Mouse (Mus musculus): Measurements from ENCODE around the gene Hoxc5. TPM values are rescaled to one million over a fixed set of nuclear protein-coding genes. Genes with fewer than 3 reads are reported as not detected.

Gene Hoxc5
- total RNA-seq, 2 experiments from 2014 or later: not detected

DNA sequence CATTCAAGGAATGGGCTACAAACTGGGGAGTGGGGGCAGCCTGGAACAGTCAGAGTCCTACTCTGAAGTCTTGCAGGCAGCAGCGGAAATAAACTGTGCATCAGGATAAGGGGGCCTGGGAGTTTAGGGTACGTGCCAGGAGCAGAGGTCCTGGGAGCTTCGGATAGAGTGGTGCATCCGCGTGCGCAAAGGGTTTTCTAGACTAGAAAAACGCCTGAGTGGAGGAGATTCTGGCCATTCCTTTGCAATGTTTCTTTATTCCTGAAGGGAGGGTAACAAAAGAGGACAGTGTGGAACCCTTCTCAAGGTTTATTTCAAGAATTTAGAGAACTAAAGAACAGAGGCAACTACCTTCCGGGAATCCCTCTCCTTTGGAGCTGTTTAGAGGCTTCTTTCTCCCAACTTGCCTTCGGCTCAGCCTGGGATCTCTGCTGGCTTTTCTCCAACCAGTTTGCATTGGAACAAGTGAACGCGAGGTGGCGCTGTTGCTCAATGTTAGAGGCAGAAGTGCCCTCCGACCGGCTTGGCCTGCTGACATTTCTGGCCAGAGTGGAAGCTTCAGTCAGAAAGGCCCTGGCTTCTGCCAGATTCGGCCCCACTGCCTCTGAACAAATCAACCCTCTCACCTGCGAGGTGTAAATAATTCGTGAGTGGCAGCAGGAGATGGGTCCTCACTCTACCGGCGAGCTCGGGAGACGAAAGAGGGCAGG, 20.0 kb downstream of the Hoxc5 start:
- DNase-seq (ENCODE audit: low spot score in 2 of 2): peak; percentile 92 to 93

DNA sequence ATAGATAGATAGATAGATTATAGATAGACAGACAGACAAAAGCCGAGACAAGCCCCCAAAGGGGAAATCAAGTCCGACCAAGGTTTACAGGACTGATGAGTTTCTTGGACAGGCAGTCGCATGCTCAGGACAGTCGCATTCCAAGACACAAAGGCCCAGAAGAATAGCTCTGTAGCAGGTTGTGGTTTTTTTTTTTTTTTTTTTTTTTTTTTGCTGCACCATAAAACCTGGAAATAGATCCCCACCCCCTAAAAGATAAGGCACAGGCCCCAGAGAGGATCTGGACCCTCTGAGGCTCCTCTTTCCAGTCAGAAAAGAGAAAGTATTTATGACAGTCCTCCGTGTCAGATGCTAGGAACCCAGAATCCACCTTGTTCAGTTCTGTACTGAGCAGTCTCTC, 20.8 kb downstream of the Hoxc5 start:
- no peak for DNase-seq (ENCODE audit: low spot score in 2 of 2)

DNA sequence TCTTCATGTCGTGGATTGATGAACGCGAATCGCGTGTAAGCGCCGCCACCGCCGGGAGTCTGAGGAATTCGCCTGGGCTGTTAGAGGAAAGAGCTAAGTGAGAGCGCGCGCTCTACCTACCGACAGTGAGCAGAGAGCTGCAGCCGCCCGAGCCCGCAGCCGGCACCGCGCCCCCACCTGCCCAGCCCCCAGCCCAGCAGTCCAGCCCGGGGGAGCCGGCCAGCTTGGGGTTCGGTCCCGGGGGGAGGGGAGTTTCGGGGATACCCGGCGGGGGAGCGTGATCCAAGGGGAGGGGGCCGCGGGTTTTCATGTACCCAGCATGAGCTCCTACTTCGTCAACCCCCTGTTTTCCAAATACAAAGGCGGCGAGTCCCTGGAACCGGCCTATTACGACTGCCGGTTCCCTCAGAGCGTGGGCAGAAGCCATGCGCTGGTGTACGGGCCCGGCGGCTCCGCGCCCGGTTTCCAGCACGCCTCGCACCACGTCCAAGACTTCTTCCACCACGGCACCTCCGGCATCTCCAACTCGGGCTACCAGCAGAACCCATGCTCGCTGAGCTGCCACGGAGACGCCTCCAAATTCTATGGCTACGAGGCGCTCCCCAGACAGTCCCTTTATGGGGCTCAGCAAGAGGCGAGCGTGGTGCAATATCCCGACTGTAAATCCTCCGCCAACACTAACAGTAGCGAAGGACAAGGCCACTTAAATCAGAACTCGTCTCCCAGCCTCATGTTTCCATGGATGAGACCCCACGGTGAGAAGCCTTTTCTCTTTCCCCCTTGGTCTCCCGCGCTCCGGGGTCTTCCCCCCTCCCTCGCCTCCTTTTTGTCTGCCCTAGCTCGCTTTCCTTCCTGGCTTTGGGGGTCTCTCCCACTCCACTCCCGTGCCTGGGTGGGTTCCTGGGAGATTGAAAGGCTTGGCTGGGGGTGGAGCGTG, 23.5 kb downstream of the Hoxc5 start, which contains the start of gene Hoxc8:
Gene Hoxc8, plus strand, starts transcription at position 147 of the 937 bp plus-strand sequence.
- no peak for DNase-seq (ENCODE audit: low spot score in 2 of 2)

DNA sequence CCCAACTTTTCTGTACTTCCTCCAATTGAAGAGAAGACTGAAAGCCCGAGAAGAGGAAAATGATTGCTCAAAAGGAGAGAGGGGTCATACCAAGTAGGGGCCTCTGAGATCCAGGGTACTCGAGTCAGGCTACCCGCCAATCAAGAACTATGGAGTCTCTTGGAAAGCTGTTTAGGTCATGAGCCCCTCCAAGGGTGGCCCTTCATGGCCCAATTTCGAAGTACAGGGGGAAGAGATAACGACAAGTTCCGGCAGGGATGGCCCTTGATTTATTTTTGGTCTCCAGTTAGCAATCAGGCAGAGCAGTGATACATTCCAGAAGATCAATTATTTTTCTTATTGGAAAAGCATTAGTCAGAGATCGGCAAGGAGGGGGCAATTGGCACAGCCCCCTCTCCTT, 24.5 kb downstream of the Hoxc5 start:
- no peak for DNase-seq (ENCODE audit: low spot score in 2 of 2)

DNA sequence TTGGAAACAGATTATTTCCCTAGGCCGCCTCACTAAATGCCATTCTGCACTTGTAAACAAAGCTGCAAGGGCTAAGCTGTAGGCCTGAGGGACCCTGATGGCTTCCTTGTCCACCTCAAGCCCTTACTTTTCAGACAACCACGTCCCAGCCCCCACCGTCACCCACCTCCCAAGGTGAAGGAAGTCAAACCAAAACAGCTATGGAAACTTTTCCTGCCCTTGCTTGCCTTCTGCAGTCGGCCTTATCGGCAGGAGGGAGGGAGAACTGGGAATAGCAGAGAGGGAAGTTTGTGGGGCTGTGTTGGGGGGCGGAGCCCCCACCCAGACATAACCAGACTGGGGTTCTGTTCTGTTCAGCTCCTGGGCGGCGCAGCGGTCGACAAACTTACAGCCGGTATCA, 25.0 kb downstream of the Hoxc5 start:
- DNase-seq (ENCODE audit: low spot score in 2 of 2): no peak

DNA sequence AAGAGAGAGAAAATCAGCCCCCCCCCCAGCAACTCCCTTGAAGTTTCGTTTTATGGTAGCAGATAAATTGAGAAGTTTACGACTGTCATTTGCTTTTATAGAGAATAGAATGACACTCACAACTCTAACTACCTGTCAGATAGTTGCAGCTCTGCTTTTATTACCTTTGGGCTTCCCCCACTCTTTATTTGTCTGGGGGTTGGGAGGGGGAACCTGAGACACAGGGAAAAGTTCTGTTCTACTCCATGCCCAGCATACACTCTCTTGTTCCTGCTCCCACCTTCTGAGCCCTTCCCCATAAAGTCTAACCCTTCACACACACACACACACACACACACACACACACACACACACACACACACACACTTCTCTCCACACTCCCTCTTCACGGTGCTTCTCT, 25.6 kb downstream of the Hoxc5 start:
- DNase-seq (ENCODE audit: low spot score in 2 of 2): no peak

DNA sequence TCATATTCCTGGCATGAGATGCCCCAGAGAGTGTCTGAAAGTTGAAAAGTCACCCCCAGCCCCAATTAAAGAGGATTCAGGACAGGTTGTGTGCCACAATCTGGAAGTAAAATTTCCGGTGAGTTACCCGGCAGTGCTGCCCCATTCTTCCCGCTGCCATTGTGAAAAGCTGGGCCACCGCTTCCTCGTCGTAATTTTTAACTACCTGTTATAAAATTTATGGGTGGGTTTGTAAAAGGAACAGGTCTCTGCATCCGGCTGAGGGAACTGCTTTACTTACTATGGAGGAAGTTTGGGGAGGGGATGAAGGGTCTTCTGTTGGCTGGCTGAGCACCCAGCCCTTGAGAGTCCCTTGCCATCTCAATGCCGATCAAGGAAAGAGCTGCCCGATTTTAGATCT, 29.3 kb downstream of the Hoxc5 start:
- no peak for DNase-seq (ENCODE audit: low spot score in 2 of 2)

DNA sequence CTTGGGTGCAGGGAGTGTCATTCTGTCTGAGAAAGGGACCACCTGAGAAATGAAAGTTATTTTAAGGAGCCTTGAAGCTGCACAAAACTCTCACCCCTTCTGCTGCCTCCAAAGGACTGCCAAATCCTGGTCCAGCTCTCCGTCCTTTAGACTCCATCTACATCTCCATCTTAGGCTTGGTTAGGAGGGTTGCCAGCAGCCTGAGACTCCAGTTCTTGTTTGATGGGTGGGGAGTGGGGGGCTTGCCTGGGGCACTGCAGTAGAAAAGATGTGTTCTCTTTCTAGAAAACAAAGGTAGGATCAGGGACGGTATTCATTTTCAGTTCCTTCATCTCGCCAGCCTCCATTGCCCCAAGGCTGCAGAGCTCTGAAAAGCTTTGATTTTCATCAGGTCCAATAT, 30.2 kb downstream of the Hoxc5 start:
- DNase-seq (ENCODE audit: low spot score in 2 of 2): no peak

DNA sequence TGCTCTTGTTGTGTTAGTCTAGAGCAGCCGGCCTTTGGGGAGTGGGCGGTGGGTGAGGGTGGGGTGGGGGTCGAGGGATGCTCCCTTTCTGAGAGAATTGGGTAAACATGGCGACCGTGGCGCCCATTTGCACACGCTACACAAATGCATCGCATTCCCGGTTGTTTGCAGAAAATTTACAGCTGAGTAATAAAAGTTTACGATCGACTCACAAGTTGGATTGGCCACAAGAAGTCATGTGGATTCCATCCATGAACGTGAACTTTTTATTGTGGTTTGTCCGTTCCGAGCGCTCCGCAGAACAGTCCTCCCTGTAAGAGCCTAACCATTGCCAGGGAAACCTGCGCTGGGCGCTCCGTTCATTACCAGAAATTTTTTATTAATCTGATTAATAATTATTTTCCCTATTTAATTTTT, 30.7 kb downstream of the Hoxc5 start, which contains the start of gene Hoxc6:
Gene Hoxc6, plus strand, starts transcription at position 319 of the 417 bp plus-strand sequence.
- DNase-seq (ENCODE audit: low spot score in 2 of 2): no peak

DNA sequence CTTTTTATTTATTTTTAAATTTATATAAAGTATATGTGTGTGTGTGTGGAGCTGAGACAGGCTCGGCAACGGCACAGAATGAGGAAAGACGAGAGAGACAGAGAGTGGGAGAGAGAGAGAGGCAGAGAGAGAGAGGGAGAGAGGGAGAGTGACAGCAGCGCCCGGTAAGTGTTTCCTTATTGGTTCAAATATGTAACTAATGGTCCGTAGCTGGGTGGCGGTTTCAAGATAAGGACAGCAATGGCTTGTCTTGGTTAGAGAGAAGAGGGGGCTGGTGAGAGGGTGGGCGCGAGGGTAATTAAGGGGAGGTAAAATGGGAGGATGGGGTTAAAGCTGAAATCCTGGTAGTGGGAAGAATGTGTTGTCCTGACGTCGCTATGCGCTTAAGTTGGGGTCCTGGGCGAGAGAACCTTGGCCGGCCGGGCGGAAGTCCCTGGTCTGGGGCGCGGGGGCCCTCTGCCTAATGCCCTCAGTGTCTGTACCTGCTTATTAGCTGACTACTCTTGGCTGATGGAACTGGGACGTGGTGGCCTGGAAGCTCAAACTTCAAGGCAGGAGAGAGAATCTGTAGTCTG, 31.5 kb downstream of the Hoxc5 start:
- no peak for DNase-seq (ENCODE audit: low spot score in 2 of 2)

DNA sequence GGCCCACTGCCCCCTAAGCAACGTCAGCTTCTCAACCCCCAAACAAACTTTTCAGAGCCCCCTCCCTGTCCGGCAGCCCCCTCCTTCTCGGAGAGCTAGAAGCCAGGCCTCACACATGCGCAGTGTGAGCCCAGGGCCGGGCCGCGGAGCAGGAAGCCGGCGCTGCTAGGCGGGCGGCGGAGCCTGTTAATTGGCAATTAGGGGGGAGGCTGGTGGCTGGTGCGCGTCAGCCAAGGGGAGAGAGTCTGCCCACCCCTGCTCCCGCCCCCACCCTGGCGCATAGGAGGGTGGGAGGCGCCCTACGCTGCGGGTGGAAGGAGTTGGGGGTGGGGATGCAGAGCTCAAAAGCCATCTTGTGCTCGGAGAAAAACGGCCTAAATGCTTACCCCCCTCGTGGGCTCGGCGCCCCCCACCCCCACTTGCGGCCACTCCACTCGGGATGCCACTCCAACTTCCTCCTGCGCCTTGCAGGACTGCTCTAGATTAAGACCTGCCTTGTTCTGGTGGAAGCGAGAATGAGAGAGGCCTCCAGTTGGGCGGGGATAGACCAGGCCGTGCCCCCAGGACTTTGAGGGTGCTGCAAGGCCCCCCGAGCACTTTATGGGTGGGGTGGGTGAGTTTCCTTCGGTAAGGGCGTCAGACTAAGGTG, 32.1 kb downstream of the Hoxc5 start:
- DNase-seq (ENCODE audit: low spot score in 2 of 2): peak in 1 of 2 experiments; percentile 58

DNA sequence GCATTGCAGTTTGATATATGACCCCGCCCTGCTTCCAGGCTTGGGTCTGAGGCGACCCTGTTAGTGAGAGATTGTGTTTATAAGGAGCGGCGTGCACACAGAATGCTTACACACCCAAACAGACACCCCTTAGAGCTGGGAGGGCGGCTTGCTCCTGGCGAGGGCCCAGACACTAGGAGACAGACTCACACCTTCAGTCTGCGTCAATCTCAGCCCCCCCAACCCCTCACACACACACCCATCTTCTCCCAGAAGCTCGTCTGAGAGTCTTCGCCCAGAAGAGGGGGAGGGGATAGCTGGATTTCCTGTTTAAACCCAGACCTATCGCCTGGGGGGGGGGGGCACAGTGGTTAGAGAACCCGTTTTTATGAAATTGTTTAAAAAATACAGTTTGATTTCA, 32.7 kb downstream of the Hoxc5 start:
- no peak for DNase-seq (ENCODE audit: low spot score in 2 of 2)

DNA sequence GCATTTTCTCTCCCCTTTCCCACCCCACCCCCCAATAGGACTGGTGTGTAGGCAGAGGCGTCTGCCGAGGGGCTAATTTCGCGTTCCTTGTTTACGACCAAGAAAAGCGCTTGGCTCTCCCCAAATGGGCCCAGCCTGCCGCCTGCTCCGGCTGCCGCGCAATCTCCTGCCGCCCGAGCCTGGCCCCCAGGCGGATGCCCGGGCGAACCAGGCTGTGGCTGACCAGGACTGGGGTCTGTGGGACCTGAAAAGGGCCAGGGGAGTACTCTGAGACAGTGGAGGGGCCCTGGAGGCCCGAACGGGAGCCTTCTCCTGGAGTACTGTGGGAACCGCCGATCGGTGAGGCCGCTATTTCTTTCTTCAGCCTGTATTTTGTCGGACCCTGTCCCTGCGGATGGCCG, 33.3 kb downstream of the Hoxc5 start:
- no peak for DNase-seq (ENCODE audit: low spot score in 2 of 2)

DNA sequence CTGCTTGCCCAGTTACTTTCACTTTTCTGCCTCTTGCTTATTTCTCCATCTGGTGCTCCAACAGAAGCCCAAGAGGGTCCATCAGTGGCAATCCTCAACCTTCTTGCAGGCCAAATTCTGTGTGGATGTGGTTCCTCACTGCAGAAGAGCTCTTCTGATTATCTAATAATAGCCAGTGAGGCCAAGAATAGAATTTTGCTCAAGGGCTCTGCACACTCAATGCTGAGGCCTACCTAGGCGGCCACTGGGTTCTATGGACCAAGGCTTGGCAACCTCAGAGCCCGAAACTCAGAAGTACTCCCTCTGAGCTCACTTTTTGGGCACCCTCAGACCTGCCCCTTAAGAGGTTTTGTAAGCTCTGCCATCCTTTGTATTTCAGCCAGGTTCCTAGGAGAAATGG, 34.1 kb downstream of the Hoxc5 start:
- no peak for DNase-seq (ENCODE audit: low spot score in 2 of 2)

DNA sequence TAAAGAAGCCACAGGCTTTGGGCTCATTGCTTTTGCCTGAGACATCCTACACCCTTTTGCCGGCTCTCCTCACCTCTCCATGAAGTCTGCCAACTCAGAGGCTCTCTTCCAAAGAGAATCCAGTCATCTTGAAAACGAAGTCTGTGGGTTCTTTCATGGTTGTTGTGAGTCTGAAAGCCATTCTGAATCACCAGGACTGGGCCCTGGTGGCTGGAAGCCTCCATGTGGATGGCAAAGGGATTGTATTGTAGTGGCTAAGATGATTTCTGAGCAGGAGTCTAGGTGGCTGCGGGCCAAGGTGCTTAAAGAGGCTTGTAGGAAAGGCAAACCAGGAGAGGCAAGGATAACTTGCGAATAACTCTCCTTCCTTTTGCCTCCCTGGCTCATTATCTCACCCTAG, 34.9 kb downstream of the Hoxc5 start:
- no peak for DNase-seq (ENCODE audit: low spot score in 2 of 2)

DNA sequence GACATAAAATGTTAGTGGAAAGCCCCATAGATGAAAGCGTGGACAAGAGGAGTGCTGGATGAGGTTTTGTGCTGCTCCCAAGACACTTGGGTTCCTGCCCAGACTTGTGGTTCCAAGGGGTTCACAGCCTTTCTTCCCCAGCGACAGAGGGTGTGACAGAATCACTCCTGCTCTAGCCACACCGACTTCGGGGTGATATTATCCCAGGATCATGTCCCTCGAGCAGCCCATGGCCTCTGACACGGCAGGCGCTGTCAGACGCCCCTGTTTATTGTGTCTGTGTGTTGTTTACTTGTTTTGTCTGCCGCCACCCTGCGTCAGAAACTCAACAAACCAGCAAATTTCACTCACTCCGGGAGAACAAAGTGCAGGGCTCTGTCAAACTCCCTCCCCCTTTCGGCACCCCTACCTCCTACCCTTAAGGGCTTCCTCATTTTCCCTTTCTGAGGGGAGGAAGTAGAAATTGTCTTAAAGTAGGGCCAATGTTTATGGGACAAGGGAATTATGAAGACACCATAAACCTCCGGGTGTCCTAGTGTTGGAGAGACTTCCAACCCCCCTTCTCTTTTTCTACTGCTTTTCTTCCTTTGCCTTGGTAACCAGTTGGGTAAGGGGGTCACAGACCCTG, 35.7 kb downstream of the Hoxc5 start:
- no peak for DNase-seq (ENCODE audit: low spot score in 2 of 2)

DNA sequence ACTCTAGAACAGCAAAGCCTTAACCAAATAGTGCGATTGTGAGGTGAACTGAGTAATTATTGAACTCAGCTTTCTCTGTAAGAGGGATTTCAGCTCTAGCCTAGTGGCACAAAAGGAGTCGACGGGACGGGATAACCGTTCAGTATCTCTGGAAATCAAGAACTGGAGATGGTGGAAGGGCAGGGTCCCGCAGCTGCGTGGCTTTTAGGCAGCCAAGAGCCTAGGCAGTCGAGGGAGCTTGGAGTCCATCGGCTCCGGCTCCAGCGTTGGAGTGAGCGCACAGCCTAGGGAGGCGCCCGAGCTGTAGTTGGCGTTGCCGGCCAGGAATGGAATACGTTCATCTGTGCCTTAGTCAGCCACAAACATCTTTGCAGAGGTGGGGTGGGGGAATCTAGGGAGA, 38.1 kb downstream of the Hoxc5 start:
- no peak for DNase-seq (ENCODE audit: low spot score in 2 of 2)

DNA sequence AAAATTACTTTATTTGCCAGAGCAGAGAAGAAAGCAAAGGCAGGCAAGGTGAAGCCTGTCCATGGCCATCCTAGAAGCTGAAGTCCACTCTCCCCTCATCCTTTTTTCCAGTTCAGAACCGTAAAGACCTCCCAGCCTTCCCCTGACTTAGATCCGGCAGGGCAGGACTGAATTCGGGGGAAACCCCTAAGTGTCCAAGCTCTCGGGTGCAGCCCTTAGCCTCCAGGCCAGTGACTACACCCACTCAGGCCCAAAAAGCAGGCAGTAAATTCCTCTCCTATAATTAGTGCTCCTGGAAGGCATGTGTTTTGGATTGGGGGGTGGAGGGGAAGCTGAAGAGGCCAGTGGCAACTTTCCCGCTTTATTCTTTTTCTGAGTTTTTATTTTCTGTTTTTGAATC, 38.6 kb downstream of the Hoxc5 start:
- DNase-seq (ENCODE audit: low spot score in 2 of 2): no peak

DNA sequence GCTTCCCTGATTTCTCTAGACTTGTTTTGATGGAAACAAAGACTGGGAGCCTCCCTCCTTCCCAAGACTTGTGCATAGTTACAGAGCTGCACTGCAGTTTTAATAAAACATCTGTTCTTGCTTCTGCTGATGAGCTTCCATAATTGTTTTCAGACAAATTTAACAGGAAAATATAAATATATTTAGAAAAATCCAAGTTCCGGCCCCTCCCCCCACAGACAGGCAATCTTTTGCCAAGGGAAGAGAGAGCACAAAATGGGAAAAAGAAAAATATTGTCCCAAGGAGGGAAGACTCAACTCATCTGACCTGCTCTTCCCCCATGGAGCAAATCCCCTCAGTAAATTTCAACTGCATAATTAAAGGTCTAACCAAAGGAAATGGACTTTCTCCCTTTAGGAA, 39.1 kb downstream of the Hoxc5 start:
- no peak for DNase-seq (ENCODE audit: low spot score in 2 of 2)

DNA sequence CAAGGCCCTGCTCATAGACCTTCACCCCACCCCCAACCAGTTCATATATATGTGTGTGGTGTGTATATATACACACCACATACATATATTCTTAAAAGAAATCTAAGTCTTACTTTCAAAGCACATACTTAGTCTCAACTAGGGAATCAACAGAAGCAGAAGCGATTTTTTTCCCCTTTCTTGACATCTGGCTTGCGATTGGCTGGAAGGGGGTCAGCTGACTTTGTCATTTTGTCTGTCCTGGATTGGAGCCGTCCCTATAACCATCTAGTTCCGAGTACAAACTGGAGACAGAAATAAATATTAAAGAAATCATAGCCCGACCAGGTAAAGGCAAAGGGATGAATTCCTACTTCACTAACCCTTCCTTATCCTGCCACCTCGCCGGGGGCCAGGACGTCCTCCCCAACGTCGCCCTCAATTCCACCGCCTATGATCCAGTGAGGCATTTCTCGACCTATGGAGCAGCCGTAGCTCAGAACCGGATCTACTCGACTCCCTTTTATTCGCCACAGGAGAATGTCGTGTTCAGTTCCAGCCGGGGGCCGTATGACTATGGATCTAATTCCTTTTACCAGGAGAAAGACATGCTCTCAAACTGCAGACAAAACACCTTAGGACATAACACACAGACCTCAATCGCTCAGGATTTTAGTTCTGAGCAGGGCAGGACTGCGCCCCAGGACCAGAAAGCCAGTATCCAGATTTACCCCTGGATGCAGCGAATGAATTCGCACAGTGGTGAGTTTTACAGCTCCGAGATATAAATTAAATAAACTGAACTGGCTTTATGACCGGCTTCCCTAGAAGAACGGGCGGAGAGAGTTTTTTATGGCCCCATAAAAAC, 42.2 kb downstream of the Hoxc5 start:
- DNase-seq (ENCODE audit: low spot score in 2 of 2): no peak

Measured in layer of hippocampus, postnatal 10 days (tissue).